Mouse (Mus musculus) myocyte (in vitro differentiated cells): ENCODE results near the gene Vmn1r75. TPM values are rescaled to one million over a fixed set of nuclear protein-coding genes. Genes with fewer than 3 reads are reported as not detected.

ENCODE experiments used
- H3K27me3 ChIP-seq: one replicate; pipeline ENCODE4 v1.6.1; 2011; ENCODE audit not compliant: control insufficient read depth, insufficient read depth, insufficient read length
- H3K36me3 ChIP-seq: one replicate; pipeline ENCODE4 v1.6.1; 2011; ENCODE audit not compliant: control insufficient read depth, insufficient read depth
- H3K4me2 ChIP-seq: one replicate; pipeline ENCODE4 v1.6.1; 2011; ENCODE audit warnings: low read depth, control low read depth
- H3K4me3 ChIP-seq: one replicate; pipeline ENCODE4 v1.5.1; 2011; ENCODE audit warnings: mild to moderate bottlenecking, control low read depth, moderate library complexity
- H3K79me2 ChIP-seq: one replicate; pipeline ENCODE4 v1.6.1; 2011; ENCODE audit not compliant: control insufficient read depth, insufficient read depth
- H3ac ChIP-seq: one replicate; pipeline ENCODE4 v1.6.1; 2011; ENCODE audit not compliant: control insufficient read depth, insufficient read length
- CEBPB ChIP-seq: IDR thresholded peaks from 2 replicates; pipeline ENCODE4 v1.6.1; 2011; ENCODE audit warnings: mild to moderate bottlenecking, moderate library complexity; ENCODE audit not compliant: poor library complexity, insufficient read depth, severe bottlenecking
- E2F4 ChIP-seq: IDR thresholded peaks from one replicate; pipeline ENCODE4 v1.6.1; 2011; ENCODE audit warnings: mild to moderate bottlenecking, control low read depth, moderate library complexity; ENCODE audit not compliant: insufficient read depth
- MAX ChIP-seq: IDR thresholded peaks from one replicate; pipeline ENCODE4 v1.6.1; 2011; ENCODE audit warnings: low read depth, mild to moderate bottlenecking, control low read depth
- MYOD1 ChIP-seq, 3 experiments: IDR thresholded peaks; one replicate each; pipeline ENCODE4 v1.6.1; 2011; ENCODE audit warnings: control low read depth in 2 of 3, low read depth in 2 of 3, mild to moderate bottlenecking in 2 of 3, moderate library complexity in 1 of 3; ENCODE audit not compliant: insufficient read length in 2 of 3, control insufficient read depth in 1 of 3
- MYOG ChIP-seq, 3 experiments: IDR thresholded peaks; one replicate each; pipeline ENCODE4 v1.6.1; 2011; ENCODE audit warnings: control low read depth in 2 of 3, low read depth in 2 of 3, mild to moderate bottlenecking in 2 of 3; ENCODE audit not compliant: insufficient read length in 2 of 3, control insufficient read depth in 1 of 3, insufficient read depth in 1 of 3
- POLR2A ChIP-seq: IDR thresholded peaks from one replicate; pipeline ENCODE4 v1.6.1; 2011; ENCODE audit warnings: low read depth, mild to moderate bottlenecking, control low read depth, moderate library complexity; ENCODE audit not compliant: insufficient read length
- POLR2AphosphoS2 ChIP-seq: IDR thresholded peaks from one replicate; pipeline ENCODE4 v1.6.1; 2011; ENCODE audit warnings: low read depth, control low read depth; ENCODE audit not compliant: insufficient read length
- REST ChIP-seq: IDR thresholded peaks from one replicate; pipeline ENCODE4 v1.6.1; 2011; ENCODE audit warnings: mild to moderate bottlenecking, control low read depth, moderate library complexity; ENCODE audit not compliant: insufficient read depth, insufficient read length
- SRF ChIP-seq: IDR thresholded peaks from one replicate; pipeline ENCODE4 v1.6.1; 2011; ENCODE audit warnings: low read depth; ENCODE audit not compliant: control insufficient read depth, insufficient read length
- TCF12 ChIP-seq: IDR thresholded peaks from one replicate; pipeline ENCODE4 v1.6.1; 2011; ENCODE audit warnings: mild to moderate bottlenecking, control low read depth; ENCODE audit not compliant: poor library complexity, insufficient read depth, severe bottlenecking
- TCF3 ChIP-seq: IDR thresholded peaks from one replicate; pipeline ENCODE4 v1.6.1; 2011; ENCODE audit warnings: low read depth, control low read depth; ENCODE audit not compliant: insufficient read length
- USF1 ChIP-seq: IDR thresholded peaks from one replicate; pipeline ENCODE4 v1.6.1; 2011; ENCODE audit warnings: low read depth, mild to moderate bottlenecking, control low read depth, moderate library complexity
- polyA plus RNA-seq: library from polyadenylated mRNA; unstranded; fragments of >200 nt; fragmentation: generic; extraction: Trizol; gene quantifications from one replicate; pipeline ENCODE4 v1.2.1, GENCODE M21; 2012; ENCODE audit warnings: missing spikeins

The Vmn1r75 gene
- not detected for polyA plus RNA-seq

DNA sequence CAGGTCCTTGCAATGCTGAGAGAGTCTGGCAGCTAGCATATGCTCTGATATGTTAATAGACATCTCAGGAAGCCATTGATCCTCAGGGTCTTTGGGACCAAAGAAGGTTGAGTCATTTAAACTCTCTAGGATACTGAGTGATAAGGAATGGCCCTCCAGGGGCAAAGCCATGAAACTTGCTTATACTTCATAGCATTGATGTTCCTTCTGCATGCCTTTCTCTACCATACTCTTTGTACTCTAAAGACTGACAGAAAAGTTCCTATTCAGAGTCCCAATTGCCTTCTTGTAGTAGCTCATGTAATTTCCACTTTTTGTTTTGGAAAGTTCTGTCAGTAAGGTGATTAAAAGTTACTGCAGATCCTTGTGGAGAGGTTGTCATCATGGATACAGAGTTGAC lies at the start of gene Vmn1r75:
Vmn1r75 (plus strand) TSS at position 301 of the 400 bp plus-strand sequence.
- Histone ChIP-seq H3K36me3 (no peaks in the 10 kb centered on the region), H3K4me2 (no peak within 1 kb of the TSS), H3ac (no peak within 1 kb of the TSS), H3K4me3 (no peak within 1 kb of the TSS), H3K27me3 (no peaks in the 10 kb centered on the region), H3K79me2 (no peaks in the 10 kb centered on the region)
- TF ChIP-seq MYOG (IDR thresholded peaks at IDR 0.05; ENCODE audit: control insufficient read depth in 1 of 3, insufficient read depth in 1 of 3, insufficient read length in 2 of 3, low read depth in 2 of 3) (no peak), MAX (no peak), SRF (no peak), USF1 (no peak), CEBPB (no peak), E2F4 (no peak), TCF12 (no peak), TCF3 (no peak), MYOD1 (IDR thresholded peaks at IDR 0.05; ENCODE audit: control insufficient read depth in 1 of 3, insufficient read length in 2 of 3, low read depth in 2 of 3) (no peak), POLR2AphosphoS2 (no peak), POLR2A (no peak), REST (no peak)

DNA sequence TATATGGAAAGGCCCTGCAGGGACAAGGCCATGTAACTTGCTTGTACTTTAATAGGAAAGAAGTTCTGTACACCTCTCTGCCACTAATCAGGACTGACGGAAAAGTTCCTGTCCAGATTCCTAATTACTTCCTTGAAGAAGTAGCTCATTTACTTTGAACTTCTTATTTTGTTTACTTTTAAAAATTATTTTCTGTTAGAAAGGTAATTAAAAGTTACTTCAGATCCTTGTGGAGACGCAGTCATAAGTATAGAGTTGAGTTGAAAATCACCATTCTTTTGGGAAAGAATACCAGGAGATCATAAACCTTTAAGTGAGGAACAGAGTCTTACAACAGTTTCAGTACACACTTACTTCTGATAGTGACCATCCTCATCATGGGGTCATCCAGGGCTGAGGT lies 40.8 kb upstream of the Vmn1r75 start, which contains the start of gene Vmn1r74:
Vmn1r74 (plus strand) TSS at position 301 of the 400 bp plus-strand sequence.
- H3K79me2 ChIP-seq: no peaks in the 10 kb centered on the region
- H3K36me3 ChIP-seq: no peaks in the 10 kb centered on the region
- H3ac ChIP-seq: no peak within 1 kb of the TSS
- no peaks in the 10 kb centered on the region for H3K27me3 ChIP-seq
- no peak within 1 kb of the TSS for H3K4me2 ChIP-seq
- H3K4me3 ChIP-seq: no peak within 1 kb of the TSS
- no peak for TF ChIP-seq REST
- no peak for TF ChIP-seq E2F4
- no peak for TF ChIP-seq MYOG (IDR thresholded peaks at IDR 0.05; ENCODE audit: control insufficient read depth in 1 of 3, insufficient read depth in 1 of 3, insufficient read length in 2 of 3, low read depth in 2 of 3)
- TF ChIP-seq POLR2A: no peak
- no peak for TF ChIP-seq MAX

Other genes with a start within 250 kb of the Vmn1r75 start
- gene Vmn1r72, start 194.5 kb upstream of the Vmn1r75 start, polyA plus RNA-seq: not detected
- not detected for gene Vmn1r73, start 144.4 kb upstream of the Vmn1r75 start, polyA plus RNA-seq
- gene Vmn1r74, start 40.6 kb upstream of the Vmn1r75 start, polyA plus RNA-seq: not detected
- not detected for gene Vmn1r76, start 63.6 kb downstream of the Vmn1r75 start, polyA plus RNA-seq
- gene Vmn1r77, start 162.1 kb downstream of the Vmn1r75 start, polyA plus RNA-seq: not detected